Mouse (Mus musculus) kidney, embryonic 15.5 days (tissue): ENCODE measurements around the gene Hmgcs2. TPM values are rescaled to one million over a fixed set of nuclear protein-coding genes. Genes with fewer than 3 reads are reported as not detected.

ENCODE experiments used
- ATAC-seq: fragments of 200-750 bp; cut with Nextera tagmentation; replicated peaks from 2 replicates; pipeline ENCODE4 v1.8.0; 2017; ENCODE audit warnings: moderate TSS enrichment; ENCODE audit not compliant: low FRiP score
- H3K27ac ChIP-seq: fragments of 300-500 bp; sonication (generic); 2 replicates; pipeline ENCODE4 v1.5.1; 2015; ENCODE audit warnings: mild to moderate bottlenecking, inconsistent platforms
- H3K27me3 ChIP-seq: fragments of 300-500 bp; sonication (generic); 2 replicates; pipeline ENCODE4 v1.6.1; 2015; ENCODE audit warnings: inconsistent platforms
- H3K36me3 ChIP-seq: fragments of 300-500 bp; sonication (generic); 2 replicates; pipeline ENCODE4 v1.6.1; 2015; ENCODE audit warnings: inconsistent platforms
- H3K4me1 ChIP-seq: fragments of 300-500 bp; sonication (generic); 2 replicates; pipeline ENCODE4 v1.6.1; 2015; ENCODE audit warnings: inconsistent platforms
- H3K4me2 ChIP-seq: fragments of 300-500 bp; sonication (generic); 2 replicates; pipeline ENCODE4 v1.6.1; 2015; ENCODE audit warnings: moderate library complexity, mild to moderate bottlenecking, inconsistent platforms
- H3K4me3 ChIP-seq: fragments of 300-500 bp; sonication (generic); replicated peaks from 2 replicates; pipeline ENCODE4 v1.5.1; 2015; ENCODE audit warnings: mild to moderate bottlenecking, inconsistent platforms
- H3K9ac ChIP-seq: fragments of 300-500 bp; sonication (generic); 2 replicates; pipeline ENCODE4 v1.6.1; 2015; ENCODE audit warnings: mild to moderate bottlenecking, inconsistent platforms
- H3K9me3 ChIP-seq: fragments of 300-500 bp; sonication (generic); replicated peaks from 2 replicates; pipeline ENCODE4 v1.6.1; 2016; ENCODE audit warnings: inconsistent platforms
- WGBS: fragments of 180-500 bp; shearing (Covaris S2); methylation state at CpG from one replicate; pipeline ENCODE4 v1.1.7; 2015; ENCODE audit warnings: mixed read lengths; 5-methylcytosine and 5-hydroxymethylcytosine counted together
- polyA plus RNA-seq: library from polyadenylated mRNA; unstranded; fragments of >200 nt; fragmentation: Nextera tagmentation; extraction: Ambion mirVana; gene quantifications from 2 replicates; pipeline ENCODE4 v1.2.1, GENCODE M21; 2015

Hmgcs2 gene
- polyA plus RNA-seq, 1 experiment from 2014 or later: 12.7 TPM

- peaks cover 14% of the 10 kb centered on the region for H3K4me1 ChIP-seq
- no peak for ATAC-seq
- WGBS: 92% methylated on average over 5 of the region's 5 CpGs
- no peaks in the 10 kb centered on the region for H3K36me3 ChIP-seq
- H3K27ac ChIP-seq: no peak overlapping the region
- H3K27me3 ChIP-seq: no peaks in the 10 kb centered on the region
- no peaks in the 10 kb centered on the region for H3K9me3 ChIP-seq
- H3K9ac ChIP-seq: no peak overlapping the region
- H3K4me2 ChIP-seq: no peak overlapping the region
- no peak overlapping the region for H3K4me3 ChIP-seq
Measured at GRCm38 (mm10) chr3:98283205-98283604, 3.0 kb downstream of the Hmgcs2 start.

- no peaks in the 10 kb centered on the region for H3K27me3 ChIP-seq
- H3K9me3 ChIP-seq: no peaks in the 10 kb centered on the region
- 90% methylated on average over 9 of the region's 9 CpGs for WGBS
- no peaks in the 10 kb centered on the region for H3K4me1 ChIP-seq
- H3K27ac ChIP-seq: no peak overlapping the region
- no peak overlapping the region for H3K4me2 ChIP-seq
- no peak for ATAC-seq
- H3K4me3 ChIP-seq: no peak overlapping the region
- H3K9ac ChIP-seq: no peak overlapping the region
- H3K36me3 ChIP-seq: no peaks in the 10 kb centered on the region
Measured at GRCm38 (mm10) chr3:98291044-98291443, 10.8 kb downstream of the Hmgcs2 start.

GRCm38 (mm10) chr3:98295965-98296364, 15.7 kb downstream of the Hmgcs2 start:
- 71% methylated on average over 10 of the region's 10 CpGs for whole genome bisulfite sequencing
- ATAC-seq: no peak
- no peak overlapping the region for H3K27ac ChIP-seq
- H3K4me1 ChIP-seq: no peaks in the 10 kb centered on the region
- H3K36me3 ChIP-seq: no peaks in the 10 kb centered on the region
- no peak overlapping the region for H3K4me3 ChIP-seq
- H3K27me3 ChIP-seq: no peaks in the 10 kb centered on the region
- no peak overlapping the region for H3K4me2 ChIP-seq
- no peaks in the 10 kb centered on the region for H3K9me3 ChIP-seq
- H3K9ac ChIP-seq: no peak overlapping the region

- Histone ChIP-seq H3K27ac (no peak overlapping the region), H3K4me3 (no peak overlapping the region), H3K9ac (no peak overlapping the region), H3K4me1 (no peaks in the 10 kb centered on the region), H3K9me3 (no peaks in the 10 kb centered on the region), H3K36me3 (no peaks in the 10 kb centered on the region), H3K4me2 (no peak overlapping the region), H3K27me3 (no peaks in the 10 kb centered on the region)
- ATAC-seq: no peak
- WGBS: 95% methylated on average over 1 of the region's 1 CpGs
Measured at GRCm38 (mm10) chr3:98299391-98300100, 19.3 kb downstream of the Hmgcs2 start.

GRCm38 (mm10) chr3:98300266-98300665, 20.0 kb downstream of the Hmgcs2 start:
- Histone ChIP-seq H3K9me3 (no peaks in the 10 kb centered on the region), H3K9ac (no peak overlapping the region), H3K27ac (no peak overlapping the region), H3K36me3 (no peaks in the 10 kb centered on the region), H3K4me2 (no peak overlapping the region), H3K4me1 (no peaks in the 10 kb centered on the region), H3K27me3 (no peaks in the 10 kb centered on the region), H3K4me3 (no peak overlapping the region)
- no peak for ATAC-seq
- 89% methylated on average over 4 of the region's 4 CpGs for WGBS

GRCm38 (mm10) chr3:98301761-98302160, 21.5 kb downstream of the Hmgcs2 start:
- ATAC-seq: no peak
- Histone ChIP-seq H3K27me3 (no peaks in the 10 kb centered on the region), H3K36me3 (no peaks in the 10 kb centered on the region), H3K4me1 (no peaks in the 10 kb centered on the region), H3K27ac (no peak overlapping the region), H3K4me3 (no peak overlapping the region), H3K9ac (no peak overlapping the region), H3K9me3 (no peaks in the 10 kb centered on the region), H3K4me2 (no peak overlapping the region)
- WGBS: 83% methylated on average over 3 of the region's 3 CpGs

- H3K4me2 ChIP-seq: no peak overlapping the region
- peaks cover 11% of the 10 kb centered on the region for H3K36me3 ChIP-seq
- 88% methylated on average over 6 of the region's 6 CpGs for WGBS
Measured at GRCm38 (mm10) chr3:98308606-98309005, 28.4 kb downstream of the Hmgcs2 start.

GRCm38 (mm10) chr3:98310456-98310855, 30.2 kb downstream of the Hmgcs2 start:
- H3K4me2 ChIP-seq: no peak overlapping the region

More at GRCm38 (mm10) chr3:98308606-98309005, 28.4 kb downstream of the Hmgcs2 start:
- no peak overlapping the region for H3K9ac ChIP-seq
- no peak overlapping the region for H3K4me3 ChIP-seq
- no peak overlapping the region for H3K27ac ChIP-seq
- ATAC-seq: no peak
- H3K4me1 ChIP-seq: no peaks in the 10 kb centered on the region
- H3K27me3 ChIP-seq: no peaks in the 10 kb centered on the region
- H3K9me3 ChIP-seq: no peaks in the 10 kb centered on the region

GRCm38 (mm10) chr3:98312867-98313266, 32.6 kb downstream of the Hmgcs2 start:
- H3K36me3 ChIP-seq: peaks cover 45% of the 10 kb centered on the region
- no peak overlapping the region for H3K4me3 ChIP-seq
- no peaks in the 10 kb centered on the region for H3K27me3 ChIP-seq
- H3K4me1 ChIP-seq: no peaks in the 10 kb centered on the region
- H3K9ac ChIP-seq: no peak overlapping the region
- no peak overlapping the region for H3K27ac ChIP-seq
- WGBS: 24% methylated on average over 7 of the region's 7 CpGs
- ATAC-seq: peak; percentile 64
- no peaks in the 10 kb centered on the region for H3K9me3 ChIP-seq
- H3K4me2 ChIP-seq: no peak overlapping the region

More at GRCm38 (mm10) chr3:98310456-98310855, 30.2 kb downstream of the Hmgcs2 start:
- no peak overlapping the region for H3K4me3 ChIP-seq
- peaks cover 24% of the 10 kb centered on the region for H3K36me3 ChIP-seq
- H3K9me3 ChIP-seq: no peaks in the 10 kb centered on the region
- no peaks in the 10 kb centered on the region for H3K4me1 ChIP-seq
- H3K27ac ChIP-seq: no peak overlapping the region
- H3K27me3 ChIP-seq: no peaks in the 10 kb centered on the region
- no peak overlapping the region for H3K9ac ChIP-seq
- WGBS: 100% methylated on average over 1 of the region's 1 CpGs
- ATAC-seq: no peak

- no peaks in the 10 kb centered on the region for H3K9me3 ChIP-seq
- no peaks in the 10 kb centered on the region for H3K27me3 ChIP-seq
- ATAC-seq: peak; percentile 55
- H3K4me2 ChIP-seq: no peak overlapping the region
- no peak overlapping the region for H3K27ac ChIP-seq
- no peak overlapping the region for H3K9ac ChIP-seq
- H3K4me1 ChIP-seq: no peaks in the 10 kb centered on the region
- H3K36me3 ChIP-seq: peaks cover 51% of the 10 kb centered on the region
- 75% methylated on average over 9 of the region's 9 CpGs for WGBS
- no peak overlapping the region for H3K4me3 ChIP-seq
Measured at GRCm38 (mm10) chr3:98313294-98314155, 33.3 kb downstream of the Hmgcs2 start.

GRCm38 (mm10) chr3:98315181-98315580, 34.9 kb downstream of the Hmgcs2 start:
- H3K27ac ChIP-seq: no peak overlapping the region
- WGBS: 72% methylated on average over 2 of the region's 2 CpGs
- H3K9me3 ChIP-seq: no peaks in the 10 kb centered on the region
- peaks cover 67% of the 10 kb centered on the region for H3K36me3 ChIP-seq
- H3K27me3 ChIP-seq: no peaks in the 10 kb centered on the region
- H3K4me2 ChIP-seq: no peak overlapping the region
- H3K4me1 ChIP-seq: no peaks in the 10 kb centered on the region
- no peak overlapping the region for H3K4me3 ChIP-seq
- no peak for ATAC-seq
- no peak overlapping the region for H3K9ac ChIP-seq

GRCm38 (mm10) chr3:98317143-98317542, 36.9 kb downstream of the Hmgcs2 start:
- Histone ChIP-seq H3K9me3 (no peaks in the 10 kb centered on the region), H3K4me3 (no peak overlapping the region), H3K4me1 (no peaks in the 10 kb centered on the region), H3K9ac (no peak overlapping the region), H3K27ac (no peak overlapping the region), H3K27me3 (no peaks in the 10 kb centered on the region), H3K36me3 (peaks cover 82% of the 10 kb centered on the region), H3K4me2 (no peak overlapping the region)
- ATAC-seq: no peak
- 68% methylated on average over 3 of the region's 3 CpGs for WGBS
